Mouse (Mus musculus) cerebellum, adult 2 months (tissue): ENCODE results near the gene Msrb1.

Experiments used
- CTCF ChIP-seq: fragments of 200-500 bp; IDR thresholded peaks from 2 replicates; pipeline ENCODE4 v1.5.1; 2011; ENCODE audit warnings: low read depth, mild to moderate bottlenecking, control low read depth, low read length, moderate library complexity, borderline replicate concordance; ENCODE audit not compliant: insufficient read depth
- POLR2A ChIP-seq: fragments of 200-500 bp; IDR thresholded peaks from 2 replicates; pipeline ENCODE4 v1.6.1; 2011; ENCODE audit warnings: low read length, control low read depth, borderline replicate concordance; ENCODE audit not compliant: insufficient read depth

DNA sequence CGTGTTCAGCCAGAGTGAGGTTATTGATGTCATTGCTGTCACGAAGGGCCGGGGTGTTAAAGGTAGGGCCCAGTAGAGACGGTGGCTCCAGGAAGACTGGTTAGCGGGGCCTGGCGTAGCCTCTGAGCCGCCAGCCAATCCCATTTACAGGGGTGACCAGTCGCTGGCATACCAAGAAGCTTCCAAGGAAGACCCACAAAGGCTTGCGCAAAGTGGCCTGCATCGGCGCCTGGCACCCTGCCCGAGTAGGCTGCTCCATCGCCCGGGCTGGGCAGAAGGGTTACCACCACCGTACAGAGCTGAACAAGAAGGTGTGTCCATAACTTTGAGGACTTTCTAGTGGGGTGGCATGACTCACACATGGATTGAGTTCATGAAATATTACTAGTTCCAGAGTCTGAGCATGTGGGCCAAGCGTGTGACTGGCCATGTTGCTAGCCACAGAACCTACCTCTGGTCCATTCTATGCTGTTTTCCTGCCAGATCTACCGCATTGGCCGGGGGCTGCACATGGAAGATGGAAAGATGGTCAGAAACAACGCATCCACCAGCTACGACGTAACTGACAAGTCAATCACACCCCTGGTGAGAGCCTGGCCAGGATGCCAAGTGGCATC lies 2.9 kb upstream of the Msrb1 start:
- TF ChIP-seq CTCF, result no peak
- TF ChIP-seq POLR2A, result no peak
